Mouse (Mus musculus) intestine, embryonic 14.5 days (tissue): ENCODE results near the gene Inpp5a. TPM values are rescaled to one million over a fixed set of nuclear protein-coding genes. Genes with fewer than 3 reads are reported as not detected.

ENCODE experiments used
- ATAC-seq: fragments of 200-750 bp; cut with Nextera tagmentation; replicated peaks from 2 replicates; pipeline ENCODE4 v1.8.0; 2017; ENCODE audit warnings: low read depth, moderate number of reproducible peaks, moderate TSS enrichment, moderate library complexity; ENCODE audit not compliant: low FRiP score, low TSS enrichment
- DNase-seq: peaks from one replicate; pipeline ENCODE4 v3.0.0-alpha.2; 2018; ENCODE audit warnings: low spot score
- H3K27ac ChIP-seq: fragments of 300-500 bp; sonication (generic); 2 replicates; pipeline ENCODE4 v1.5.1; 2014; ENCODE audit warnings: low read depth, mild to moderate bottlenecking, control low read depth
- H3K27me3 ChIP-seq: fragments of 300-500 bp; sonication (generic); replicated peaks from 2 replicates; pipeline ENCODE4 v1.6.1; 2014; ENCODE audit warnings: low read length, control low read depth; ENCODE audit not compliant: control insufficient read depth, insufficient read depth
- H3K36me3 ChIP-seq: fragments of 300-500 bp; sonication (generic); 2 replicates; pipeline ENCODE4 v1.6.1; 2014; ENCODE audit warnings: low read length, control low read depth; ENCODE audit not compliant: control insufficient read depth, insufficient read depth
- H3K4me1 ChIP-seq: fragments of 300-500 bp; sonication (generic); replicated peaks from 2 replicates; pipeline ENCODE4 v1.6.1; 2014; ENCODE audit warnings: low read length, control low read depth, mixed read lengths; ENCODE audit not compliant: control insufficient read depth, insufficient read depth
- H3K4me2 ChIP-seq: fragments of 300-500 bp; sonication (generic); 2 replicates; pipeline ENCODE4 v1.6.1; 2014; ENCODE audit warnings: low read length
- H3K4me3 ChIP-seq: fragments of 300-500 bp; sonication (generic); 2 replicates; pipeline ENCODE4 v1.5.1; 2014; ENCODE audit warnings: low read depth, low read length, control low read depth, mixed read lengths
- H3K9ac ChIP-seq: fragments of 300-500 bp; sonication (generic); 2 replicates; pipeline ENCODE4 v1.6.1; 2014; ENCODE audit warnings: mild to moderate bottlenecking, low read length
- H3K9me3 ChIP-seq: fragments of 300-500 bp; sonication (generic); 2 replicates; pipeline ENCODE4 v1.6.1; 2016; ENCODE audit warnings: low read length, control low read depth; ENCODE audit not compliant: control insufficient read depth
- WGBS: fragments of 180-500 bp; shearing (Covaris S2); extraction: QIAGEN DNeasy Blood & Tissue Kit; methylation state at CpG from one replicate; pipeline ENCODE4 v1.1.7; 2014; 5-methylcytosine and 5-hydroxymethylcytosine counted together
- polyA plus RNA-seq: library from polyadenylated mRNA; unstranded; fragments of >200 nt; fragmentation: Nextera tagmentation; extraction: Ambion mirVana; gene quantifications from 2 replicates; pipeline ENCODE4 v1.2.1, GENCODE M21; 2014

Inpp5a gene
- polyA plus RNA-seq, 1 experiment from 2014 or later: 49.8 TPM

- Histone ChIP-seq H3K27me3 (no peaks in the 10 kb centered on the region), H3K36me3 (peaks cover 20% of the 10 kb centered on the region), H3K4me1 (no peaks in the 10 kb centered on the region), H3K4me2 (no peak overlapping the region), H3K9ac (no peak overlapping the region), H3K4me3 (no peak overlapping the region), H3K27ac (no peak overlapping the region), H3K9me3 (no peaks in the 10 kb centered on the region)
- 94% methylated on average over 5 of the region's 5 CpGs for WGBS
- ATAC-seq (no peak), DNase-seq (no peak)
Observed at GRCm38 (mm10) chr7:139516661-139517016, 127.7 kb downstream of the Inpp5a start.

GRCm38 (mm10) chr7:139518352-139518751 is 129.4 kb downstream of the Inpp5a start:
- H3K4me2 ChIP-seq: no peak overlapping the region
- 70% methylated on average over 3 of the region's 3 CpGs for WGBS
- H3K36me3 ChIP-seq: peaks cover 15% of the 10 kb centered on the region
- H3K4me1 ChIP-seq: no peaks in the 10 kb centered on the region
- H3K4me3 ChIP-seq: no peak overlapping the region
- no peaks in the 10 kb centered on the region for H3K9me3 ChIP-seq
- no peak for ATAC-seq
- no peak overlapping the region for H3K27ac ChIP-seq
- H3K27me3 ChIP-seq: no peaks in the 10 kb centered on the region
- no peak for DNase-seq
- H3K9ac ChIP-seq: no peak overlapping the region

- Histone ChIP-seq H3K27ac (no peak overlapping the region), H3K4me2 (no peak overlapping the region), H3K9me3 (no peaks in the 10 kb centered on the region), H3K4me1 (no peaks in the 10 kb centered on the region), H3K9ac (no peak overlapping the region), H3K27me3 (no peaks in the 10 kb centered on the region), H3K36me3 (peaks cover 51% of the 10 kb centered on the region), H3K4me3 (no peak overlapping the region)
- DNase-seq (no peak), ATAC-seq (no peak)
- 39% methylated on average over 15 of the region's 15 CpGs for WGBS
Observed at GRCm38 (mm10) chr7:139528309-139529076, 139.6 kb downstream of the Inpp5a start.

GRCm38 (mm10) chr7:139529208-139529607 is 140.3 kb downstream of the Inpp5a start:
- Histone ChIP-seq H3K27ac (no peak overlapping the region), H3K27me3 (no peaks in the 10 kb centered on the region), H3K36me3 (peaks cover 50% of the 10 kb centered on the region), H3K9me3 (no peaks in the 10 kb centered on the region), H3K4me2 (no peak overlapping the region), H3K4me1 (no peaks in the 10 kb centered on the region), H3K4me3 (no peak overlapping the region), H3K9ac (no peak overlapping the region)
- ATAC-seq (no peak), DNase-seq (no peak)

- Histone ChIP-seq H3K36me3 (peaks cover 43% of the 10 kb centered on the region), H3K9me3 (no peaks in the 10 kb centered on the region), H3K27me3 (no peaks in the 10 kb centered on the region), H3K4me2 (no peak overlapping the region), H3K9ac (no peak overlapping the region), H3K4me1 (no peaks in the 10 kb centered on the region), H3K4me3 (no peak overlapping the region), H3K27ac (no peak overlapping the region)
- WGBS: 47% methylated on average over 16 of the region's 16 CpGs
- ATAC-seq (no peak), DNase-seq (no peak)
Observed at GRCm38 (mm10) chr7:139530591-139531427, 141.9 kb downstream of the Inpp5a start.

- no peaks in the 10 kb centered on the region for H3K4me1 ChIP-seq
Observed at GRCm38 (mm10) chr7:139531428-139531801, 142.5 kb downstream of the Inpp5a start.

GRCm38 (mm10) chr7:139536331-139536730 is 147.4 kb downstream of the Inpp5a start:
- H3K4me3 ChIP-seq: no peak overlapping the region
- ATAC-seq: no peak
- no peak overlapping the region for H3K9ac ChIP-seq
- no peak for DNase-seq
- peaks cover 28% of the 10 kb centered on the region for H3K36me3 ChIP-seq
- H3K4me2 ChIP-seq: no peak overlapping the region
- H3K27ac ChIP-seq: no peak overlapping the region
- no peaks in the 10 kb centered on the region for H3K27me3 ChIP-seq
- no peaks in the 10 kb centered on the region for H3K9me3 ChIP-seq
- WGBS: 82% methylated on average over 5 of the region's 5 CpGs
- H3K4me1 ChIP-seq: no peaks in the 10 kb centered on the region

More at GRCm38 (mm10) chr7:139531428-139531801, 142.5 kb downstream of the Inpp5a start:
- no peak overlapping the region for H3K4me3 ChIP-seq
- ATAC-seq (no peak), DNase-seq (no peak)
- 82% methylated on average over 4 of the region's 4 CpGs for WGBS
- H3K9me3 ChIP-seq: no peaks in the 10 kb centered on the region
- no peaks in the 10 kb centered on the region for H3K27me3 ChIP-seq
- no peak overlapping the region for H3K4me2 ChIP-seq
- no peak overlapping the region for H3K27ac ChIP-seq
- H3K36me3 ChIP-seq: peaks cover 37% of the 10 kb centered on the region
- H3K9ac ChIP-seq: no peak overlapping the region

- no peak overlapping the region for H3K4me3 ChIP-seq
- ATAC-seq (no peak), DNase-seq (no peak)
- H3K9ac ChIP-seq: no peak overlapping the region
- H3K9me3 ChIP-seq: no peaks in the 10 kb centered on the region
- H3K27me3 ChIP-seq: no peaks in the 10 kb centered on the region
- 95% methylated on average over 2 of the region's 2 CpGs for WGBS
- no peaks in the 10 kb centered on the region for H3K4me1 ChIP-seq
- H3K27ac ChIP-seq: no peak overlapping the region
- peaks cover 33% of the 10 kb centered on the region for H3K36me3 ChIP-seq
- H3K4me2 ChIP-seq: no peak overlapping the region
Observed at GRCm38 (mm10) chr7:139536831-139537230, 147.9 kb downstream of the Inpp5a start.
